Mouse (Mus musculus) heart, adult 2 months (tissue): Measurements from ENCODE around the gene Ahcy.

Experiments
- CTCF ChIP-seq: fragments of 200-600 bp; IDR thresholded peaks from 2 replicates; pipeline ENCODE4 v1.8.1; 2022; ENCODE audit warnings: antibody characterized with exemption, mild to moderate bottlenecking, moderate library complexity
- POLR2A ChIP-seq: fragments of 200-500 bp; IDR thresholded peaks from 2 replicates; pipeline ENCODE4 v1.6.1; 2011; ENCODE audit warnings: mild to moderate bottlenecking, low read depth, low read length, control low read depth; ENCODE audit not compliant: insufficient read depth

DNA sequence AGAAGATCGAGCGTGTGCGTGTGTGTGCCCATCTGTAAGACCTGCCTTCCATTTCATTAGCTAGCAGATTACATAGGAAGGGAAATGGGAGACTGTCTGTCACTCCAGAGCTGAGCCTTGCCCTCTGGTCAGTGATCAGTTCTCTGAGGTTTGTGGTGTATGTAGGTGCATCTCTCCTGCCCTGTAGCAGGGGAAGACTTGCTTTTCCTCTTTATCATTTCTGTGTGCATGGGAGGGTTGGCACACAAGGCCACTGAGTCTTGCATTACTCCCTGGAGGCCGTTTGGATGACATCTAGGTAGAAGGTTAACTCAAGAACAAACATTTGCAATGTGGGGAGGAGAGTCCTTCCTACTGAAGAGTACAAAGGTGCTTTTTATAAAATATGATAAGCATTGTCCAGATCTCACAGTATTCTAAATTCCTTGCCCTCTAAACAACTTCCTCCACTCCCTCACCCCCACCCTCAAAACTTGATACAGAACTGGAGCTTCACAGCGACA, 18.2 kb downstream of the Ahcy start:
- TF ChIP-seq POLR2A (no peak), CTCF (no peak)
